Mouse (Mus musculus) effector memory CD4-positive, alpha-beta T cell, adult 5 months (primary cell): ENCODE data around the gene Rnf40. TPM values are rescaled to one million over a fixed set of nuclear protein-coding genes. Genes with fewer than 3 reads are reported as not detected.

ENCODE experiments used
- polyA plus RNA-seq: library from polyadenylated mRNA; unstranded; fragments of 100-300 nt; shearing (Covaris generic); gene quantifications from one replicate; pipeline ENCODE4 v1.2.1, GENCODE M21; 2017

Gene Rnf40
- 108 TPM for polyA plus RNA-seq

GRCm38 (mm10) chr7:127588011-127588871 lies at the start of gene Rnf40, which contains the start of gene Ccdc189:
TSS of gene Rnf40 (plus strand) at chr7:127588767.
TSS of gene Ccdc189 (minus strand) at chr7:127588595.

GRCm38 (mm10) chr7:127561340-127561858 lies 27.2 kb upstream of the Rnf40 start, which contains the start of gene Tmem265:
TSS of gene Tmem265 (plus strand) at chr7:127561390.

DNA sequence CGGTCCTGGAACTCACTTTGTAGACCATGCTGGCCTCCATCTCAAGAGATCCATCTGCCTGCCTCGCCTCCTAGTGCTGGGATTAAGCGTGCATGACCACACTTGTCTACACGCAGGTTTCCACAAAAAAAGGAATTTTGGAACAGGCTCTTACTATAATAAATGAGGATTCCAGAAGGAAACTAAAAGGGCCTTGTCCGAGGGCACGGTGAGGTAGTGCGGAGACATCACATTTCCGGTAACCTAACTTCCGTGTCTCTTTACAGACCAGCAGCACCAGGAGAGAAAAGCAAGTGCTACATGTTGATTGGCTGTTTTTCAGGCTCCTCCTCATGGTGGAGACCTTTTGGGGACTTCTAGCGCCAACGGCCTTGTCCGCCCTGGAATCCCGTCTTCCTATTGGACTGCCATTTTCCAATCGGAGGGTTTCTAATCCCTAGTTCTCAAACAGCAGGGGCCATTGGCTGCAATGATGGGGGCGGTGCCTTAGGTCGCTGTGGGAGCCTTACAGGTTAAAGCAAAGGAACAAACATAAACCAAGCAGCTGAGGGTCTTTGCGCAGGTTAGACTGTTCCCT lies 15.6 kb upstream of the Rnf40 start, which contains the start of gene Phkg2:
Gene Phkg2, plus strand, starts transcription at position 446 of the 577 bp plus-strand sequence.

DNA sequence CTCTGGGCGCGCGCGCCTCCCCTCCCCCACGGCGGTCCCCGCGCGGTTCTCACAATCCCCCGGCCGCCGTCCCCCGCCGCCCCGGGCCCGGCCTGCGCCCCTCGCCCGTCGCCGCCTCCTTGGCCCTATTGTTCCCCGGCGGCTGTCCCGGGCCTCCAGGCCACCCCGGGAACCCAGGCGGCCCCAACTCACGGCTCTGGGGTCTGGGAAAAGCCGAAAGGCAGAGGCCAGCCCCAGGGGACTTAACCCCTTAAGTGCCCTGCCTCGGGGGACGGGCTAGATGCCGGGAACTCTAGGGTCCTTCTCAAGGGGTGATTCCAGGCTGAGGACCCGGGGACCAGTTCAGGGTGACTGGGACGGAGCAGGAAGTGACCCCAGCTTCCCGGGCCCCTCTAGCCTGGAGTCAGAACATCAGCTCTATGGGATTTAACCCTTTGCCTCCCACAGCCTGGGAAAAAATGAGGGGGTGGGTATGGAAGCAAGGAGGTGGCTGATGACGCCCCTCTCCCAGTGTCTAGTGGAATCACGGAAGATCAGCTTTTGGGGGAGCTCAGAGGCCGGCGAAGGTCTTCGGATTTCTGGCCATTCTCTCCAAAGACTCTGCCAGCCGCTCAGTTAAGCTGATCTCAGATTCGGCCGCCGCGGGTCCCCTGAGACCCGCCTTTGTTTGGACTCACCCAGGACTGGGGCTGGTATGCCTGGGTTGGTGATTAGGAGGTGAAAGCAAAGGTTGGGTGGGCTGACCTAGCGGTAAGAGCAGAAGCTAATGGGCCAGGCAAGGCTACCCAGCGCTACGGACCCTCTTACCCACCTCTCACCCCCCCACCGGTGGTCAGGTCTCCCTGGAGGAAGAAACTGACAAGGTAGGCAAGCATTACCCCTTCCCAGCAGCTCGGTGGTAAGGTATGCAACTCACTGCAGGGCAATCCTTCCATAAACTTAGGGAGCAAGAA lies 26.6 kb downstream of the Rnf40 start, which contains the start of gene Zfp629:
Gene Zfp629, minus strand, starts transcription at position 907 of the 953 bp plus-strand sequence.

Other genes with a start within 250 kb of the Rnf40 start
- 0.21 TPM for gene Zfp768, start 243.2 kb upstream of the Rnf40 start, polyA plus RNA-seq
- 19.6 TPM for gene Zfp747, start 212.7 kb upstream of the Rnf40 start, polyA plus RNA-seq
- 5.6 TPM for gene 9130019O22Rik, start 201.6 kb upstream of the Rnf40 start, polyA plus RNA-seq
- gene E430018J23Rik, start 195.1 kb upstream of the Rnf40 start, polyA plus RNA-seq = 3.7 TPM
- gene Zfp764, start 181.9 kb upstream of the Rnf40 start, polyA plus RNA-seq = 10.0 TPM
- gene Zfp688, start 166.7 kb upstream of the Rnf40 start, polyA plus RNA-seq = 18.7 TPM
- 12.1 TPM for gene Zfp689, start 139.6 kb upstream of the Rnf40 start, polyA plus RNA-seq
- 122 TPM for gene Prr14, start 129.2 kb upstream of the Rnf40 start, polyA plus RNA-seq
- 16.1 TPM for gene Fbrs, start 109.6 kb upstream of the Rnf40 start, polyA plus RNA-seq
- gene Srcap, start 76.8 kb upstream of the Rnf40 start, polyA plus RNA-seq = 93.5 TPM
- 4.3 TPM for gene Gm42715, start 69.2 kb upstream of the Rnf40 start, polyA plus RNA-seq
- gene Tmem265, start 27.4 kb upstream of the Rnf40 start, polyA plus RNA-seq = 10.3 TPM
- 82.7 TPM for gene Phkg2, start 15.4 kb upstream of the Rnf40 start, polyA plus RNA-seq
- 0.39 TPM for gene Ccdc189, start 172 bp upstream of the Rnf40 start, polyA plus RNA-seq
- 1.7 TPM for gene Zfp629, start 27.0 kb downstream of the Rnf40 start, polyA plus RNA-seq
- gene Bcl7c, start 120.2 kb downstream of the Rnf40 start, polyA plus RNA-seq = 59.3 TPM
- not detected for gene Ctf1, start 124.0 kb downstream of the Rnf40 start, polyA plus RNA-seq
- gene Ctf2, start 143.4 kb downstream of the Rnf40 start, polyA plus RNA-seq = not detected
- 0.71 TPM for gene Fbxl19, start 155.8 kb downstream of the Rnf40 start, polyA plus RNA-seq
- gene Orai3, start 181.0 kb downstream of the Rnf40 start, polyA plus RNA-seq = 10.5 TPM
- 7.5 TPM for gene Setd1a, start 187.9 kb downstream of the Rnf40 start, polyA plus RNA-seq
- gene Gm49388, start 196.8 kb downstream of the Rnf40 start, polyA plus RNA-seq = not detected
- gene Hsd3b7, start 211.8 kb downstream of the Rnf40 start, polyA plus RNA-seq = 0.79 TPM
- gene Stx4a, start 235.5 kb downstream of the Rnf40 start, polyA plus RNA-seq = 111 TPM
- gene Stx1b, start 235.8 kb downstream of the Rnf40 start, polyA plus RNA-seq = 0.41 TPM